ENCODE assay signal across 8 mouse cellular contexts in the genomic region with DNA sequence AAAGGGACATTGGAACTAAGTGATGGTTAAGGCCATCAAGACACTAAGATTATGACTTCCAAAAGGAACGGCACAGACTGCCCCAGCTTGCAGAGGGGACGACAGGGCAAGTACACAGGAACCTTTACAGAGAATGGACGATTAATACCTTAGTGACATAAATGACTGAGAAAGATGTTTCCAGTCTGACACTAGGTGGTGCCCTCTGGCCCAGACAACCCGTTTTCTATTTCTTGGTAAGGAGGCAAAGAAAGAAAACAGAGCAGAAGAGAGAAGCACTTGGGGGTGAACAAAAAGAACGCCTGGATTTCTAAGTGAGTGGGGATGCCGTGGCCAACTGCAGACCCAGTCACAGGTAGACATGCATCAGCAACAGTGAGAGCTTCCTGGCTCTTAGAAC. TPM values are rescaled to one million over a fixed set of nuclear protein-coding genes. Genes with fewer than 3 reads are reported as not detected.
A peak's percentile ranks its signal among the peaks of the same experiment; 100 is the strongest.
DNase-seq lines count a peak whose midpoint lies in the region; ATAC-seq and TF ChIP-seq lines count a peak whose summit lies in the region.

No protein-coding gene starts in this region.

- no peaks in the 10 kb centered on the region for H3K9me3 ChIP-seq in kidney, embryonic 15.5 days (replicated peaks)

- H3K4me2 ChIP-seq in kidney, embryonic 15.5 days, result peak overlapping the region; percentile 76

- H3K27ac ChIP-seq in kidney, embryonic 15.5 days, result no peak overlapping the region
- H3K27ac ChIP-seq in small intestine, adult 2 months (ENCODE audit: insufficient read depth, low read depth, low read length), result no peak overlapping the region

- peak; percentile 48; the same call in 1 of the 2 replicates for TF ChIP-seq CTCF in small intestine, adult 2 months (IDR thresholded peaks at IDR 0.05; ENCODE audit: extremely low read depth, insufficient read length, insufficient replicate concordance, low read depth, low read length)

- no peak for TF ChIP-seq POLR2A in small intestine, adult 2 months (IDR thresholded peaks at IDR 0.05; ENCODE audit: low read depth, low read length)

- DNase-seq in layer of hippocampus, postnatal 10 days (ENCODE audit: low spot score in 2 of 2), result peak; percentile 16 to 28
- no peak for DNase-seq in layer of hippocampus, adult 9-10 months (ENCODE audit: low spot score)
- DNase-seq in cerebellum, postnatal 14 days, result peak; percentile 61 to 70
- peak; percentile 12 for DNase-seq in heart, adult 8-10 months (ENCODE audit: low spot score)
- DNase-seq in lung, postnatal 10 days, result peak; percentile 57
- DNase-seq in right cerebral cortex, postnatal 4 days, result no peak

- 17% methylated on average over 6 of the region's 6 CpGs for WGBS in kidney, embryonic 15.5 days
- WGBS in small intestine, adult 2 months, result 15% methylated on average over 6 of the region's 6 CpGs

- peak overlapping the region; percentile 97; the same call in 1 of the 2 replicates for H3K4me3 ChIP-seq in kidney, embryonic 15.5 days (replicated peaks)
- no peak overlapping the region for H3K4me3 ChIP-seq in small intestine, adult 2 months (ENCODE audit: low read depth, low read length)

- H3K27me3 ChIP-seq in kidney, embryonic 15.5 days, result no peaks in the 10 kb centered on the region
- H3K27me3 ChIP-seq in small intestine, adult 2 months (ENCODE audit: control insufficient read depth, insufficient read depth, low read length), result no peaks in the 10 kb centered on the region

- H3K36me3 ChIP-seq in kidney, embryonic 15.5 days, result no peaks in the 10 kb centered on the region
- H3K36me3 ChIP-seq in small intestine, adult 2 months (ENCODE audit: control insufficient read depth, insufficient read depth, low read length), result no peaks in the 10 kb centered on the region

- no peak overlapping the region for H3K9ac ChIP-seq in kidney, embryonic 15.5 days

- peaks cover 36% of the 10 kb centered on the region for H3K4me1 ChIP-seq in kidney, embryonic 15.5 days
- H3K4me1 ChIP-seq in small intestine, adult 2 months (ENCODE audit: control insufficient read depth, insufficient read depth, insufficient read length, low read length), result peaks cover 7% of the 10 kb centered on the region; the same call in 1 of the 2 replicates

- no peak for ATAC-seq in kidney, embryonic 15.5 days (replicated peaks; ENCODE audit: low FRiP score)

RNA-seq across cellular contexts. Expression of a gene that starts 2.2 kb away (rescaled TPM):
- 10 to 100 TPM; 42.7 to 47.5 TPM for total RNA-seq in layer of hippocampus, postnatal 10 days (2021)
- 10 to 100 TPM; 17.6 to 26.4 (median 18.3) TPM for total RNA-seq in heart, adult 8-10 months (2022)
- 28.5 and 30.0 TPM in 2 replicates for polyA plus RNA-seq in kidney, embryonic 15.5 days (2015; fragmentation: Nextera tagmentation; extraction: Ambion mirVana)
- 8.4 and 13.9 TPM in 2 replicates for polyA plus RNA-seq in small intestine, adult 2 months (2012; rRNA removed)

Comparison
In these comparisons a context has a peak if more than half of its experiments do, and no peak if none do; other contexts are left out.
1. DNase-seq: peak in layer of hippocampus, postnatal 10 days (2 of 2), cerebellum, postnatal 14 days (2 of 2), heart, adult 8-10 months (single experiment) and lung, postnatal 10 days (single experiment); none in layer of hippocampus, adult 9-10 months (single experiment) and right cerebral cortex, postnatal 4 days (single experiment).